ENCODE assay signal across 24 mouse cellular contexts in genomic region chr4:133536652-133537051, GRCm38 (mm10). TPM values are rescaled to one million over a fixed set of nuclear protein-coding genes. Genes with fewer than 3 reads are reported as not detected.
DNase-seq lines count a peak whose midpoint lies in the region; ATAC-seq and TF ChIP-seq lines count a peak whose summit lies in the region.
"Had no signal": no experiment of that assay in that cellular context is flagged by ENCODE, and none has a peak within 500 bp of the region (broad histone marks: within the 10 kb centered on the region; RNA-seq: fewer than 3 reads in every experiment).

No protein-coding gene starts in this region.

- WGBS in intestine, embryonic 15.5 days: 71% methylated on average over 5 of the region's 5 CpGs
- 81% methylated on average over 5 of the region's 5 CpGs for WGBS in stomach, postnatal 0 days
- WGBS in hindbrain, embryonic 13.5 days: 96% methylated on average over 5 of the region's 5 CpGs

- H3K36me3 ChIP-seq in intestine, embryonic 15.5 days: peaks cover 48% of the 10 kb centered on the region
- peaks cover 22% of the 10 kb centered on the region for H3K36me3 ChIP-seq in stomach, postnatal 0 days (ENCODE audit: control insufficient read depth, insufficient read depth, low read length)
- H3K36me3 ChIP-seq in hindbrain, embryonic 13.5 days: peaks cover 98% of the 10 kb centered on the region

- ATAC-seq in intestine, embryonic 15.5 days: no peak
- no peak for ATAC-seq in granulocyte monocyte progenitor cell, adult 5-6 weeks (replicated peaks; ENCODE audit: poor library complexity, severe bottlenecking)
- ATAC-seq in stomach, postnatal 0 days (ENCODE audit: low FRiP score, low TSS enrichment): no peak
- ATAC-seq in hindbrain, embryonic 13.5 days (ENCODE audit: low FRiP score): no peak
- ATAC-seq: CD4-positive, CD25-positive, alpha-beta regulatory T cell, adult 4 months; forebrain, embryonic 15.5 days had no signal

- H3K4me1 ChIP-seq in intestine, embryonic 15.5 days (replicated peaks): no peaks in the 10 kb centered on the region
- no peaks in the 10 kb centered on the region for H3K4me1 ChIP-seq in stomach, postnatal 0 days (replicated peaks; ENCODE audit: control insufficient read depth, insufficient read depth)
- no peaks in the 10 kb centered on the region for H3K4me1 ChIP-seq in hindbrain, embryonic 13.5 days (replicated peaks)
- H3K4me1 ChIP-seq: embryonic facial prominence, embryonic 10.5 days; forebrain, embryonic 10.5 days; forebrain, embryonic 15.5 days; heart, embryonic 15.5 days; hindbrain, embryonic 10.5 days; hindbrain, embryonic 15.5 days had no signal

- H3K4me3 ChIP-seq in intestine, embryonic 15.5 days (replicated peaks): no peak overlapping the region
- no peak overlapping the region for H3K4me3 ChIP-seq in stomach, postnatal 0 days (ENCODE audit: low read depth, low read length)
- no peak overlapping the region for H3K4me3 ChIP-seq in hindbrain, embryonic 13.5 days
- H3K4me3 ChIP-seq: embryonic facial prominence, embryonic 10.5 days; forebrain, embryonic 10.5 days; forebrain, embryonic 15.5 days; heart, adult 2 months; heart, embryonic 15.5 days; hindbrain, embryonic 10.5 days; hindbrain, embryonic 15.5 days had no signal

- H3K27me3 ChIP-seq in intestine, embryonic 15.5 days (replicated peaks): no peaks in the 10 kb centered on the region
- no peaks in the 10 kb centered on the region for H3K27me3 ChIP-seq in stomach, postnatal 0 days (ENCODE audit: control insufficient read depth, insufficient read depth, low read length)
- no peaks in the 10 kb centered on the region for H3K27me3 ChIP-seq in hindbrain, embryonic 13.5 days
- H3K27me3 ChIP-seq: forebrain, embryonic 15.5 days; heart, embryonic 15.5 days; hindbrain, embryonic 15.5 days had no signal

- TF ChIP-seq EP300 in stomach, postnatal 0 days (optimal IDR thresholded peaks at IDR 0.05): no peak

- H3K9ac ChIP-seq in intestine, embryonic 15.5 days: no peak overlapping the region
- H3K9ac ChIP-seq in stomach, postnatal 0 days (ENCODE audit: low read length): no peak overlapping the region
- no peak overlapping the region for H3K9ac ChIP-seq in hindbrain, embryonic 13.5 days
- H3K9ac ChIP-seq: forebrain, embryonic 15.5 days; heart, embryonic 15.5 days; hindbrain, embryonic 15.5 days had no signal

- H3K4me2 ChIP-seq in intestine, embryonic 15.5 days (replicated peaks): no peak overlapping the region
- no peak overlapping the region for H3K4me2 ChIP-seq in stomach, postnatal 0 days (replicated peaks; ENCODE audit: low read depth)
- no peak overlapping the region for H3K4me2 ChIP-seq in hindbrain, embryonic 13.5 days
- H3K4me2 ChIP-seq: forebrain, embryonic 15.5 days; heart, embryonic 11.5 days; heart, embryonic 15.5 days; hindbrain, embryonic 15.5 days had no signal

- H3K27ac ChIP-seq in intestine, embryonic 15.5 days: peak overlapping the region; percentile 41; the same call in 1 of the 2 replicates
- H3K27ac ChIP-seq in stomach, postnatal 0 days (replicated peaks): no peak overlapping the region
- no peak overlapping the region for H3K27ac ChIP-seq in hindbrain, embryonic 13.5 days
- H3K27ac ChIP-seq: embryonic facial prominence, embryonic 10.5 days; forebrain, embryonic 10.5 days; forebrain, embryonic 15.5 days; heart, adult 2 months; heart, embryonic 15.5 days; hindbrain, embryonic 10.5 days; hindbrain, embryonic 15.5 days had no signal

- DNase-seq in adrenal gland, adult (ENCODE audit: inconsistent age in 2 of 2, low spot score in 1 of 2): peak; percentile 84 to 89
- DNase-seq in adrenal gland, postnatal 4 days (ENCODE audit: low spot score in 2 of 2): no peak
- DNase-seq in adrenal gland, postnatal 10 days: peak; percentile 63
- no peak for DNase-seq in stomach, postnatal 0 days (ENCODE audit: low spot score)
- DNase-seq: B cell, adult 2 months; cerebellum, adult 2 months; cerebellum, postnatal 10 days; gastrocnemius, postnatal 36 days; heart, adult 2 months had no signal

- no peaks in the 10 kb centered on the region for H3K9me3 ChIP-seq in intestine, embryonic 15.5 days
- H3K9me3 ChIP-seq in stomach, postnatal 0 days (ENCODE audit: control insufficient read depth, low read length): no peaks in the 10 kb centered on the region
- H3K9me3 ChIP-seq in hindbrain, embryonic 13.5 days: no peaks in the 10 kb centered on the region
- H3K9me3 ChIP-seq: embryonic facial prominence, embryonic 10.5 days; forebrain, embryonic 10.5 days; forebrain, embryonic 15.5 days; G1E; heart, embryonic 15.5 days; hindbrain, embryonic 10.5 days; hindbrain, embryonic 15.5 days had no signal

- TF ChIP-seq CTCF in stomach, postnatal 0 days (IDR thresholded peaks at IDR 0.05; ENCODE audit: low read depth): no peak

RNA-seq across cellular contexts. Expression of gene Nudc, which starts 9.1 kb away (rescaled TPM):
- 100 to 1,000 TPM; 129 to 136 TPM for total RNA-seq in adrenal gland, postnatal 4 days (2021)
- total RNA-seq in adrenal gland, postnatal 10 days (2021): 100 to 1,000 TPM in 1 of 2 experiments, 10 to 100 TPM in 1; 95.6 to 102 TPM
- 280 and 288 TPM in 2 replicates for polyA plus RNA-seq in intestine, embryonic 15.5 days (2015; fragmentation: Nextera tagmentation; extraction: Ambion mirVana)
- 246 and 253 TPM in 2 replicates for total RNA-seq in granulocyte monocyte progenitor cell, adult 5-6 weeks (2014; fragmentation: Nextera tagmentation)
- 262 and 283 TPM in 2 replicates for total RNA-seq in granulocyte monocyte progenitor cell, adult 5-6 weeks (2017)
- 122 and 125 TPM in 2 replicates for polyA plus RNA-seq in stomach, postnatal 0 days (2015; fragmentation: Nextera tagmentation; extraction: Ambion mirVana)
- polyA plus RNA-seq in hindbrain, embryonic 13.5 days (2015; fragmentation: Nextera tagmentation; extraction: Ambion mirVana): 256 and 265 TPM in 2 replicates

RNA-seq across cellular contexts. Expression of gene Nr0b2, which starts 16.5 kb away (rescaled TPM):
- 10 to 100 TPM; 20.2 to 24.6 TPM for total RNA-seq in adrenal gland, postnatal 4 days (2021)
- total RNA-seq in adrenal gland, postnatal 10 days (2021): 10 to 100 TPM; 18.0 to 19.3 TPM
- polyA plus RNA-seq in intestine, embryonic 15.5 days (2015; fragmentation: Nextera tagmentation; extraction: Ambion mirVana): 7.5 and 8.1 TPM in 2 replicates
- total RNA-seq in granulocyte monocyte progenitor cell, adult 5-6 weeks (2014; fragmentation: Nextera tagmentation): 4.0 and 6.4 TPM in 2 replicates
- 1.4 and 2.0 TPM in 2 replicates for total RNA-seq in granulocyte monocyte progenitor cell, adult 5-6 weeks (2017)
- polyA plus RNA-seq in stomach, postnatal 0 days (2015; fragmentation: Nextera tagmentation; extraction: Ambion mirVana): 4.7 and 5.2 TPM in 2 replicates
- polyA plus RNA-seq in hindbrain, embryonic 13.5 days (2015; fragmentation: Nextera tagmentation; extraction: Ambion mirVana): not detected in 2 replicates
- total RNA-seq: G1E; gastrocnemius, postnatal 36 days had no signal
- polyA plus RNA-seq: embryonic facial prominence, embryonic 14.5 days; forebrain, embryonic 10.5 days; forebrain, embryonic 15.5 days; hindbrain, embryonic 15.5 days had no signal

RNA-seq across cellular contexts. Expression of gene Kdf1, which starts 17.9 kb away (rescaled TPM):
- 1 to 10 TPM; 5.0 to 8.0 TPM for total RNA-seq in adrenal gland, postnatal 4 days (2021)
- total RNA-seq in adrenal gland, postnatal 10 days (2021): 1 to 10 TPM; 2.1 to 3.1 TPM
- polyA plus RNA-seq in intestine, embryonic 15.5 days (2015; fragmentation: Nextera tagmentation; extraction: Ambion mirVana): 40.5 and 45.1 TPM in 2 replicates
- total RNA-seq in granulocyte monocyte progenitor cell, adult 5-6 weeks (2014; fragmentation: Nextera tagmentation): 0.32 TPM in 1 of 2 replicates, not detected in the other
- not detected in 2 replicates for total RNA-seq in granulocyte monocyte progenitor cell, adult 5-6 weeks (2017)
- polyA plus RNA-seq in stomach, postnatal 0 days (2015; fragmentation: Nextera tagmentation; extraction: Ambion mirVana): 29.2 and 34.2 TPM in 2 replicates
- 0.30 and 0.39 TPM in 2 replicates for polyA plus RNA-seq in hindbrain, embryonic 13.5 days (2015; fragmentation: Nextera tagmentation; extraction: Ambion mirVana)
- total RNA-seq: G1E; gastrocnemius, adult 8-10 months; gastrocnemius, postnatal 36 days; heart, adult 2 months; heart, postnatal 25 days had no signal
- polyA plus RNA-seq: cerebellum, adult 2 months; G1E had no signal

RNA-seq across cellular contexts. Expression of gene Gpatch3, which starts 37.9 kb away (rescaled TPM):
- total RNA-seq in adrenal gland, postnatal 4 days (2021): 10 to 100 TPM; 10.4 to 14.5 TPM
- total RNA-seq in adrenal gland, postnatal 10 days (2021): 1 to 10 TPM; 5.7 to 8.1 TPM
- 6.7 and 7.1 TPM in 2 replicates for polyA plus RNA-seq in intestine, embryonic 15.5 days (2015; fragmentation: Nextera tagmentation; extraction: Ambion mirVana)
- 4.2 and 17.8 TPM in 2 replicates for total RNA-seq in granulocyte monocyte progenitor cell, adult 5-6 weeks (2014; fragmentation: Nextera tagmentation)
- 18.3 and 23.7 TPM in 2 replicates for total RNA-seq in granulocyte monocyte progenitor cell, adult 5-6 weeks (2017)
- 3.6 and 3.8 TPM in 2 replicates for polyA plus RNA-seq in stomach, postnatal 0 days (2015; fragmentation: Nextera tagmentation; extraction: Ambion mirVana)
- 6.7 and 8.3 TPM in 2 replicates for polyA plus RNA-seq in hindbrain, embryonic 13.5 days (2015; fragmentation: Nextera tagmentation; extraction: Ambion mirVana)

RNA-seq across cellular contexts. Expression of gene Trnp1, which starts 38.3 kb away (rescaled TPM):
- 1 to 10 TPM; 6.9 to 8.0 TPM for total RNA-seq in adrenal gland, postnatal 4 days (2021)
- total RNA-seq in adrenal gland, postnatal 10 days (2021): 1 to 10 TPM; 6.2 to 9.3 TPM
- polyA plus RNA-seq in intestine, embryonic 15.5 days (2015; fragmentation: Nextera tagmentation; extraction: Ambion mirVana): 1.6 and 1.7 TPM in 2 replicates
- not detected in 2 replicates for total RNA-seq in granulocyte monocyte progenitor cell, adult 5-6 weeks (2014; fragmentation: Nextera tagmentation)
- total RNA-seq in granulocyte monocyte progenitor cell, adult 5-6 weeks (2017): not detected in 2 replicates
- polyA plus RNA-seq in stomach, postnatal 0 days (2015; fragmentation: Nextera tagmentation; extraction: Ambion mirVana): 4.0 and 4.4 TPM in 2 replicates
- 2.8 and 3.9 TPM in 2 replicates for polyA plus RNA-seq in hindbrain, embryonic 13.5 days (2015; fragmentation: Nextera tagmentation; extraction: Ambion mirVana)
- polyA plus RNA-seq: CD4-positive, CD25-positive, alpha-beta regulatory T cell, adult 4 months; G1E had no signal

Comparison
In these comparisons a context has a peak if more than half of its experiments do, and no peak if none do; other contexts are left out.
1. DNase-seq: peak in adrenal gland, adult (2 of 2) and adrenal gland, postnatal 10 days (single experiment); none in adrenal gland, postnatal 4 days (0 of 2) and stomach, postnatal 0 days (single experiment).